Mouse (Mus musculus): ENCODE data around the gene Ucp2.
A peak's percentile ranks its signal among the peaks of the same experiment; 100 is the strongest.

- no peak for TF ChIP-seq TCF3 (IDR thresholded peaks at IDR 0.05; ENCODE audit: insufficient read length, low read depth)
- no peak for TF ChIP-seq MAX (IDR thresholded peaks at IDR 0.05; ENCODE audit: low read depth)
- TF ChIP-seq TCF12 (IDR thresholded peaks at IDR 0.05; ENCODE audit: insufficient read depth, poor library complexity, severe bottlenecking), result no peak
- TF ChIP-seq POLR2A (IDR thresholded peaks at IDR 0.05; ENCODE audit: insufficient read length, low read depth), result peak; percentile 71
- TF ChIP-seq CEBPB (IDR thresholded peaks at IDR 0.05; ENCODE audit: insufficient read depth, poor library complexity, severe bottlenecking), result no peak
- TF ChIP-seq E2F4 (IDR thresholded peaks at IDR 0.05; ENCODE audit: insufficient read depth), result no peak
- no peak for TF ChIP-seq MYOD1 (IDR thresholded peaks at IDR 0.05; ENCODE audit: control insufficient read depth in 1 of 3, insufficient read length in 2 of 3, low read depth in 2 of 3)
- TF ChIP-seq USF1 (IDR thresholded peaks at IDR 0.05; ENCODE audit: low read depth), result no peak
- no peak for TF ChIP-seq MYOG (IDR thresholded peaks at IDR 0.05; ENCODE audit: control insufficient read depth in 1 of 3, insufficient read depth in 1 of 3, insufficient read length in 2 of 3, low read depth in 2 of 3)
Measured at GRCm38 (mm10) chr7:100536804-100537518, 43.8 kb downstream of the Ucp2 start, which contains the start of gene Coa4.
